7 mouse cellular contexts compared by ENCODE assay signal in the genomic region with DNA sequence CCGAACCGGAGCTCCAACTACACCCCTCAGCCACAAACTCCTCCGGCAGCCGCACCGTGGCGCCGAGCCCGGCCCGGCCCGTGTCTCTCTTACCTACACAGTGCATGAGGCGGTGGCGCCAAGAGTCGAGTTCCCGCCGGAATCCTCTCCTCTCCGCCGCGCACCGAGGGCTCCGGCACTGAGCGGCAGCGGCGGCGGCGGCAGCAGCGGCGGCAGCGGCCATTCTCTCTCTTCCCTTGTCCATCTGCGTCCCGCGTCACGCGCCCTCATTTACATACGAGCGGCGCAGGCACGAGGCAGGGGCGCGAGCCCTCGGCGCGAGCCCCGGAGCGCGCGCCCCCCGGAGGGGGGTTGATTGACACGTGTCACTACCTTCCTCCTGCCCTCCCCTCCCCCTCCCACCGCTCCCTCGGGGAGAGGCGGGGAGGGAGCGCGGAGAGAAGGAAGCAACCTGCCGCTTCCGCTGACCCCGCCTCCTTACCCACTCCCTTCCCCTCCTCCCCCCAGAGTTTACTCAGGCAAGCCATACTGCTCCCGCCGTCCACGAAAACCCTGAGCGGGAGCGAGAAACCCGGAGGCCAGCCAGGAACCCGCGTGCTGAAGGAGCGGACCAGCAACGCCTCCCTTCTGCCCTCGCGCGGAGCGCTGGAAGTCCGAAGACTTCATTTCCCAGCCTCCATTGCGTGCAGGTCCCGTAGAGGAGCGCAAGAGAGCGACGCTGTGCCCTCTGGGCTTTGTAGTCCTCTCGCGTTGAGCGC. TPM values are rescaled to one million over a fixed set of nuclear protein-coding genes. Genes with fewer than 3 reads are reported as not detected.
DNase-seq lines count a peak whose midpoint lies in the region; ATAC-seq lines count a peak whose summit lies in the region.

A gene (minus strand): TSS at position 362 of the 758 bp plus-strand sequence.

- H3K4me3 ChIP-seq in intestine, embryonic 16.5 days (ENCODE audit: low read length) = peak within 1 kb of the TSS; percentile 96
- peak within 1 kb of the TSS; percentile 94 for H3K4me3 ChIP-seq in midbrain, embryonic 11.5 days (ENCODE audit: low read depth, low read length)

- no peaks in the 10 kb centered on the region for H3K27me3 ChIP-seq in intestine, embryonic 16.5 days (replicated peaks; ENCODE audit: control insufficient read depth, insufficient read depth, low read length)
- H3K27me3 ChIP-seq in midbrain, embryonic 11.5 days (ENCODE audit: control insufficient read depth, insufficient read depth, low read length) = no peaks in the 10 kb centered on the region

- no peaks in the 10 kb centered on the region for H3K36me3 ChIP-seq in intestine, embryonic 16.5 days (ENCODE audit: control insufficient read depth, insufficient read depth, low read length)
- no peaks in the 10 kb centered on the region for H3K36me3 ChIP-seq in midbrain, embryonic 11.5 days (ENCODE audit: control insufficient read depth, insufficient read depth, low read length)

- intact Hi-C loops in left cerebral cortex, postnatal 36 days (cut with DNase I) = loop anchor here (5.0 kb wide), 2 partner anchors 100 to 490 kb away; no protein-coding TSS in a partner anchor

- H3K27ac ChIP-seq in intestine, embryonic 16.5 days (ENCODE audit: low read length) = peak within 1 kb of the TSS; percentile 98
- peak within 1 kb of the TSS; percentile 98 for H3K27ac ChIP-seq in midbrain, embryonic 11.5 days (ENCODE audit: low read depth, low read length)

- peak; percentile 95 for DNase-seq in adrenal gland, adult 8-10 months
- DNase-seq in embryo, embryonic 9.5 days (ENCODE audit: extremely low spot score) = peak; percentile 94
- DNase-seq in gastrocnemius, postnatal 4 days (ENCODE audit: low spot score in 2 of 2) = peak; percentile 83 to 93
- DNase-seq in left cerebral cortex, postnatal 36 days (ENCODE audit: low spot score in 2 of 2) = peak; percentile 92 to 94
- DNase-seq in midbrain, embryonic 11.5 days (ENCODE audit: low spot score, missing footprints) = peak; percentile 100
- DNase-seq in skeletal muscle tissue, adult 2 months (ENCODE audit: low read depth, low spot score) = peak; percentile 86

- peak within 1 kb of the TSS; percentile 79 for H3K4me2 ChIP-seq in intestine, embryonic 16.5 days (ENCODE audit: low read depth, low read length)
- peak within 1 kb of the TSS; percentile 55 for H3K4me2 ChIP-seq in midbrain, embryonic 11.5 days

- H3K4me1 ChIP-seq in intestine, embryonic 16.5 days (ENCODE audit: control insufficient read depth, insufficient read depth, low read length) = 0 out of 2 replicates have a peak, but pooled peaks cover 5% of the 10 kb centered on the region
- no peaks in the 10 kb centered on the region for H3K4me1 ChIP-seq in midbrain, embryonic 11.5 days (ENCODE audit: control insufficient read depth, insufficient read depth, low read length)

- H3K9ac ChIP-seq in intestine, embryonic 16.5 days (ENCODE audit: low read depth, low read length) = peak within 1 kb of the TSS; percentile 96
- peak within 1 kb of the TSS; percentile 98 for H3K9ac ChIP-seq in midbrain, embryonic 11.5 days (ENCODE audit: low read length)

- no peaks in the 10 kb centered on the region for H3K9me3 ChIP-seq in intestine, embryonic 16.5 days (ENCODE audit: control insufficient read depth, low read length)
- no peaks in the 10 kb centered on the region for H3K9me3 ChIP-seq in midbrain, embryonic 11.5 days (ENCODE audit: control insufficient read depth, low read length)

- ATAC-seq in intestine, embryonic 16.5 days = peak; percentile 98
- ATAC-seq in midbrain, embryonic 11.5 days (ENCODE audit: low FRiP score) = peak; percentile 95

- under 1% methylated on average over 58 of the region's 79 CpGs for WGBS in intestine, embryonic 16.5 days
- under 1% methylated on average over 63 of the region's 79 CpGs for WGBS in midbrain, embryonic 11.5 days

RNA-seq across cellular contexts. Expression of the gene that starts here (rescaled TPM):
- 10 to 100 TPM; 22.9 to 28.4 (median 23.1) TPM for total RNA-seq in adrenal gland, adult 8-10 months (2022)
- 10 to 100 TPM; 17.4 to 17.9 TPM for total RNA-seq in gastrocnemius, postnatal 4 days (2021)
- polyA plus RNA-seq in intestine, embryonic 16.5 days (2015; fragmentation: Nextera tagmentation; extraction: Ambion mirVana) = 22.9 and 23.8 TPM in 2 replicates
- 10 to 100 TPM; 26.0 to 31.8 TPM for total RNA-seq in left cerebral cortex, postnatal 36 days (2021)
- polyA plus RNA-seq in midbrain, embryonic 11.5 days (2014; fragmentation: Nextera tagmentation; extraction: Ambion mirVana) = 41.1 and 45.5 TPM in 2 replicates

Comparison
In these comparisons a context has a peak if more than half of its experiments do, and no peak if none do; other contexts are left out.
1. Peak in every context shown above with its lines: DNase-seq, ATAC-seq, H3K4me3 ChIP-seq and H3K27ac ChIP-seq.